Mouse (Mus musculus) intestine, postnatal 0 days (tissue): ENCODE measurements around the gene Lrp4. TPM values are rescaled to one million over a fixed set of nuclear protein-coding genes. Genes with fewer than 3 reads are reported as not detected.

ENCODE experiments used
- ATAC-seq: fragments of 200-750 bp; cut with Nextera tagmentation; 2 replicates; pipeline ENCODE4 v1.8.0; 2017; ENCODE audit warnings: mild to moderate bottlenecking, moderate TSS enrichment, moderate library complexity
- H3K27ac ChIP-seq: fragments of 300-500 bp; sonication (generic); 2 replicates; pipeline ENCODE4 v1.5.1; 2014; ENCODE audit warnings: mild to moderate bottlenecking, low read depth, low read length, moderate library complexity
- H3K27me3 ChIP-seq: fragments of 300-500 bp; sonication (generic); replicated peaks from 2 replicates; pipeline ENCODE4 v1.6.1; 2014; ENCODE audit warnings: low read length, mixed read lengths; ENCODE audit not compliant: control insufficient read depth, insufficient read depth
- H3K36me3 ChIP-seq: fragments of 300-500 bp; sonication (generic); 2 replicates; pipeline ENCODE4 v1.6.1; 2014; ENCODE audit warnings: mild to moderate bottlenecking, moderate library complexity; ENCODE audit not compliant: control insufficient read depth, insufficient read depth
- H3K4me1 ChIP-seq: fragments of 300-500 bp; sonication (generic); replicated peaks from 2 replicates; pipeline ENCODE4 v1.6.1; 2014; ENCODE audit warnings: antibody characterized with exemption, low read length, mixed read lengths; ENCODE audit not compliant: control insufficient read depth, insufficient read depth
- H3K4me2 ChIP-seq: fragments of 300-500 bp; sonication (generic); replicated peaks from 2 replicates; pipeline ENCODE4 v1.6.1; 2014; ENCODE audit warnings: low read depth, mild to moderate bottlenecking, moderate library complexity
- H3K4me3 ChIP-seq: fragments of 300-500 bp; sonication (generic); 2 replicates; pipeline ENCODE4 v1.5.1; 2014; ENCODE audit warnings: low read depth, low read length
- H3K9ac ChIP-seq: fragments of 300-500 bp; sonication (generic); 2 replicates; pipeline ENCODE4 v1.6.1; 2014; ENCODE audit warnings: mild to moderate bottlenecking, low read depth, low read length
- H3K9me3 ChIP-seq: fragments of 300-500 bp; sonication (generic); 2 replicates; pipeline ENCODE4 v1.6.1; 2016; ENCODE audit warnings: mixed run types; ENCODE audit not compliant: control insufficient read depth
- CTCF ChIP-seq: sonication (generic); IDR thresholded peaks from 2 replicates; pipeline ENCODE4 v1.5.1; 2016; ENCODE audit warnings: low read depth, mild to moderate bottlenecking, control low read depth, antibody characterized with exemption, moderate library complexity
- WGBS: fragments of 180-500 bp; shearing (Covaris S2); extraction: QIAGEN DNeasy Blood & Tissue Kit; methylation state at CpG from one replicate; pipeline ENCODE4 v1.1.7; 2014; 5-methylcytosine and 5-hydroxymethylcytosine counted together
- polyA plus RNA-seq: library from polyadenylated mRNA; unstranded; fragments of >200 nt; fragmentation: Nextera tagmentation; extraction: Ambion mirVana; gene quantifications from 2 replicates; pipeline ENCODE4 v1.2.1, GENCODE M21; 2015

Gene Lrp4
- polyA plus RNA-seq, 1 experiment from 2014 or later = 4.9 TPM

DNA sequence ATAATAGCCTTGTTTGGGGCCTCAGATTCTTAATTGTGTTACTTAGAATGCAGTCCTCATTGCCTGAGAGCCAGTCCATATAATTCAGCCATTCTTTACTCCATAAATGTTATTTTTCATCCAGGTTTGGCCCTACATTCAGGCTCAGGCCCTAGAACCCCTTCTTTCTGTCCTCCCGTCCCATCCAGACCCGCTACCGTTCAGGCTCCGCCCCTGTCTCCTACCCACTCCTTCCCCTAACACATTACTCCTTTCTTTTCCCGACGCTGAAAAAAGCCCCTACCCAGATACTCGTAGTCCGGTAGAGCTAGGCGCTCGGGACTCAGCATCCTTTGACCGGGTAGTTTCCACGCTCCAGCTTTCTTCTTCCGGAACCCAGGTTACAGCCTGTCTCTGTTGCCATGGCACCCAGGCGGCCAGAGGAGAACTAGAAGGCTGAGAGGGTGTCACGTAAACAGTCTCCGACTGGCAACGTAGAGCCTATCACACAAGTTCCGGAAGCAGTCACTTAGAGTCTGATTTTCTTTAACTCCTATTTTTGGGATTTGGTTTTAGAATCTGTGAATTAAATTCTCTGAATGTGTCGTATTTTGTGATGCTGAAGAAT is 12.9 kb upstream of the Lrp4 start, which contains the start of gene 1110051M20Rik:
1110051M20Rik (minus strand) TSS at position 419 of the 607 bp plus-strand sequence.
- no peaks in the 10 kb centered on the region for H3K27me3 ChIP-seq
- H3K4me1 ChIP-seq = peaks cover 4% of the 10 kb centered on the region; the same call in 1 of the 2 replicates
- H3K9me3 ChIP-seq = no peaks in the 10 kb centered on the region
- H3K9ac ChIP-seq = no peak within 1 kb of the TSS
- WGBS = 2% methylated on average over 19 of the region's 19 CpGs
- peak; percentile 86 for ATAC-seq
- H3K4me3 ChIP-seq = peak within 1 kb of the TSS; percentile 58
- no peaks in the 10 kb centered on the region for H3K36me3 ChIP-seq
- peak within 1 kb of the TSS; percentile 79 for H3K4me2 ChIP-seq
- TF ChIP-seq CTCF = no peak
- H3K27ac ChIP-seq = no peak within 1 kb of the TSS

DNA sequence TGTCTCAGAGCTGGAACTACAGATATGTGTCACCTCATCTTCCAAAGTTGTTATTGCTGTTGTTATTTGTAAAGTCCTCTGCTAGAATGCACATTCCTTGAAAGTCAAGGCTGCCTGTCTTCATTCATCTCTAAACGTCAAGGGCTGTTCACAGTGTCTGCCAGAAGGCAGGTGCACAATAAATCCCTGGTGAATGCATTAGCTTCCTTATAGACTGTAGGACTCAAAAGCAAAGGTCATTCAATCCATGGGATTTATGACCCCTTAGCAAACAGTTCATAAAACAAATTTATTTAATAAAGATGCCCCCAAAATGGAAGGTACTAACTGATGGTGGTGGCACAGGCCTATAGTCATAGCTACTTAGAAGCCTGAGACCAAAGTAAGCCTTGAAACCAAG is 7.6 kb upstream of the Lrp4 start:
- no peak for TF ChIP-seq CTCF
- Histone ChIP-seq H3K27me3 (no peaks in the 10 kb centered on the region), H3K4me1 (0 out of 2 replicates have a peak, but pooled peaks cover 4% of the 10 kb centered on the region), H3K27ac (0 out of 2 replicates have a peak overlapping the region, but pooled peaks have one; percentile 28), H3K9ac (no peak overlapping the region), H3K4me2 (no peak overlapping the region), H3K36me3 (no peaks in the 10 kb centered on the region), H3K4me3 (no peak overlapping the region), H3K9me3 (no peaks in the 10 kb centered on the region)
- 29% methylated on average over 1 of the region's 1 CpGs for WGBS
- ATAC-seq = peak; percentile 66

DNA sequence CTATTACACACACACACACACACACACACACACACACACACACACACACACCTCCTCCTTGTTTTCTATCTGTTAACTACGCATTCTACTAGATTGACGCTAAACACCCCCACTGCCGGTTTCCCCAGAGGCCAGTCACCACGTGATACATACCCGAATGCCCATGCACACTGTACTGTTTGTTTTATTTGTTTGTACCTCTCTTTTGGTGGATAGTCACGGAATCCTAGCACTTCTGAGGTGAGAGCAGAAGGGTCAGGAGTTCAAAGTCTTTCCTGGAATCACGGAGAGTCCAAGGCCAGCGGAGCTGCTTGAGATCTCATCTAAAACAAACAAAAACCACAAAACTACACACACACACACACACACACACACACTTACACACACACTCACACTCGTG is 7.0 kb upstream of the Lrp4 start:
- Histone ChIP-seq H3K4me2 (no peak overlapping the region), H3K27me3 (no peaks in the 10 kb centered on the region), H3K4me1 (0 out of 2 replicates have a peak, but pooled peaks cover 4% of the 10 kb centered on the region), H3K9me3 (no peaks in the 10 kb centered on the region), H3K9ac (no peak overlapping the region), H3K27ac (peak overlapping the region; percentile 28; the same call in 1 of the 2 replicates), H3K36me3 (no peaks in the 10 kb centered on the region), H3K4me3 (no peak overlapping the region)
- peak; percentile 11 for ATAC-seq
- WGBS = 22% methylated on average over 9 of the region's 9 CpGs
- TF ChIP-seq CTCF = no peak

DNA sequence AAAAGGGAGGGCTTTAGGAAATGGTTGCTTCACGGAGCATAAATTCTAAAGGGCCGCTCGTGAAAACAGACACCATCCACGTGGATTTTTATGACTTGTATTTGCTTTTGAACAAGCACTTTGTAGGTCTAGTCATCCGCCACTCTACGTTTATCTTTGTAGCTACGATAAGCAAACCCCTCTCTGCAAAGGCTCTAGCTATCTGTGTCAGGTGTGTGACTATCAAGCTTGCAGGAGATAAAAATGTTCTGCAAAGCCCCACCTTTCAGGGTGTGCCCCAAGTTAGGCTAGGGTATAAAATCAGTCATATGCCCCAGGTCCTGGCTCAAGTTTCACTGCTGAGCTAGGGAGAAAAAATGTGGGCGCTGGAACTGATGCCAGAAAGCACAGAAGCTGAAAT is 4.7 kb upstream of the Lrp4 start:
- TF ChIP-seq CTCF = no peak
- Histone ChIP-seq H3K4me2 (peak overlapping the region; percentile 54), H3K9me3 (no peaks in the 10 kb centered on the region), H3K4me1 (0 out of 2 replicates have a peak, but pooled peaks cover 4% of the 10 kb centered on the region), H3K36me3 (no peaks in the 10 kb centered on the region), H3K9ac (no peak overlapping the region), H3K4me3 (no peak overlapping the region), H3K27ac (peak overlapping the region; percentile 70), H3K27me3 (no peaks in the 10 kb centered on the region)
- WGBS = 17% methylated on average over 8 of the region's 8 CpGs
- ATAC-seq = peak; percentile 74

DNA sequence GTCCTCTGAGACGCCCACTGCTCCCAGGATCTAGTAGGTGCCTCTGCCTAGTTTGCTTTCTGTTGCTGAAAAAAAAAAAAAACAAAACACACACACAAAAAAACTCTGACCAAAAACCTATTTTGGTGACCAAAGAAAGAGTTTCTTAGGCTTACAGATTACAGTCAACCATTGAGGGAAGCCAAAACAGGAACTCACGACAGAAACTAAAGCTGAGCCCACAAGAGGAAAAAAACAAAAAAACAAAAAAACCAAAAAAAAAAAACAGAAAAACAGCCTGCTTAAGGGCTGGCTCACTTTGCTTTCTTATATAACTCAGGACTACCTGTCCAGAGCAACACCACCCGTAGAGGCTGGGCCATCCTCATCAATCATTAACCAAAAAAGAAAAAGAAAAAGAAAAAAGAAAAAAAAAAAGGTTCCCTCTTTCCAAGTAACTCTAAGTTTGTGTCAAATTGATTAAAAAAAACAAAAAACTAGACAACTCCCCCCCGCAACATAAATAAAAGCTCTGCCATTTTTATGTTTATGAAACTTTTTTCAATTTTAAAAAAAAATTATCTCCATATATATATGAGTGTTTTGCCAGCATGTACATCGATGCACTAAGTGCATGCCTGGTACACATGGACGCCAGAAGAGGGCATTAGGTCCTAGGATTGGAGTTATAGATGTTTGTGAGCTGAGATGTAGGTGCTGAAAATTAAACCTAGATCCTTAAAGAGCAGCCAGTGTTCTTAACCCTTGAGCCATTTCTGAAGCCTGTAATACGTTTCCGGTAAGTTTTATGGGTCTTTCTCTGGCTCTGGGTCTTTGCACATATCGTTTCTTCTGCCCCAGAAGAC is 3.9 kb upstream of the Lrp4 start:
- 45% methylated on average over 9 of the region's 9 CpGs for WGBS
- no peaks in the 10 kb centered on the region for H3K27me3 ChIP-seq
- H3K36me3 ChIP-seq = no peaks in the 10 kb centered on the region
- peak; percentile 57 for TF ChIP-seq CTCF
- no peaks in the 10 kb centered on the region for H3K9me3 ChIP-seq
- H3K4me3 ChIP-seq = no peak overlapping the region
- no peak overlapping the region; the same call in 1 of the 2 replicates for H3K27ac ChIP-seq
- H3K9ac ChIP-seq = no peak overlapping the region
- peak overlapping the region; percentile 54 for H3K4me2 ChIP-seq
- ATAC-seq = no peak
- H3K4me1 ChIP-seq = 0 out of 2 replicates have a peak, but pooled peaks cover 4% of the 10 kb centered on the region

DNA sequence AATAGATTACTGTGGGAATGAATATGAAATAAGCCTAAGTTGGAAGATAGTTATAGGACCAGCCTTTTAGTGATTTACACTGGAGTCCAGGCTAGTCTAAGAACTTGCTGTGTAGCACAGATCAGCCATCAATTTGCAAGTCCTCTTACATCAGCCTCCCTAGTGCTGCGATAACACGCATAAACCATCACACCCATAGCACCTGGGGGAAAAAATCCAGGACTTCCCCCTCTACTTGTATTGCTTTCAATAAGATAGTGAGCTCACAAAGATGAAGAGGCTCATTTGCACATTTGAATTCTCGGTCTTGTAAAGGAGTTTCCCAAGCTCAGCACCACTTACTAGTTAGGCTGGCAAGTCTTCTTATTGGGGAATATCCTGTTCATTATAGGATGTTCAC is 2.9 kb upstream of the Lrp4 start:
- no peak for TF ChIP-seq CTCF
- no peak overlapping the region for H3K4me2 ChIP-seq
- 0 out of 2 replicates have a peak, but pooled peaks cover 9% of the 10 kb centered on the region for H3K4me1 ChIP-seq
- H3K9me3 ChIP-seq = no peaks in the 10 kb centered on the region
- no peak overlapping the region for H3K27ac ChIP-seq
- no peak for ATAC-seq
- WGBS = 87% methylated on average over 3 of the region's 3 CpGs
- H3K27me3 ChIP-seq = no peaks in the 10 kb centered on the region
- no peak overlapping the region for H3K9ac ChIP-seq
- no peaks in the 10 kb centered on the region for H3K36me3 ChIP-seq
- no peak overlapping the region for H3K4me3 ChIP-seq
